Comparison of ENCODE assay signal across 19 mouse cellular contexts in the genomic region with DNA sequence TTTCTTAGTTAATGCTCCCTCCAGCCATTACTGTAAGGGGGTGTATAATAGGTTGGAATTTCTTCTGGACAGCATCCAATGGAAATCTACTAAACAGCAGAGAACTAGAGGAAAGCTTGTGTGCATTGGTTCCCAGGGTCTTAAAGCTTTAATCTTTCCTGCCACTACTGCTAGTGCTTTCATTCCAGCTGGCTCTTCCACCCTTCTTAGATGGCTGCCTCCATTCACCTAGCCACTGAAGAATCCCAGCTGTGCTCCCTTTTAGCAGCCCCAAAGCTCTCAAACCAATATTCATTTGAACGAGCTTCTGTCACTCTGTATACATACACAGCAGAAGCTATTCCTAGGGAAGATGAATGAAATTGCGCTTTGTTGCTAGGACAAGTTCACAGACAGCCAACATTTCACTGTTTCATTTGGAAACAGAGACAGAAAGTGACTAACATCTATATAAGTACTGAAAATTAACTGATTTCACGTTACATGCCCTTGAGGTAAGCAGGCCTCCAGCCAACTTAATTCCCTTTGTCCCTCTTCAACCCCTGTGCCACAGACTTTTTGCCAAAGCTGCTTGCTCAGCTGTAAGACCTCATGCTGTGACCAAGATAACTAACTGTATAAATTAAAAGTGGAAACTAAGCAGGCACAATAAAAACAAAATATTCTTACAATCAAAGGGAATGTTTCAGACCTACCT.
A peak's percentile ranks its signal among the peaks of the same experiment; 100 is the strongest.
DNase-seq lines count a peak whose midpoint lies in the region; ATAC-seq and TF ChIP-seq lines count a peak whose summit lies in the region.
"Had no signal": no experiment of that assay in that cellular context is flagged by ENCODE, and none has a peak within 500 bp of the region (broad histone marks: within the 10 kb centered on the region; RNA-seq: fewer than 3 reads in every experiment).

No protein-coding gene starts in this region.

- no peak for TF ChIP-seq CTCF in lung, embryonic 14.5 days (IDR thresholded peaks at IDR 0.05; ENCODE audit: low read depth)
- TF ChIP-seq CTCF in lung, postnatal 0 days (IDR thresholded peaks at IDR 0.05) = no peak

- no peak for TF ChIP-seq EP300 in lung, postnatal 0 days (IDR thresholded peaks at IDR 0.05)

- DNase-seq in embryonic facial prominence, embryonic 14.5 days (ENCODE audit: low spot score) = peak; percentile 40
- no peak for DNase-seq in embryonic facial prominence, embryonic 10.5 days (ENCODE audit: low spot score)
- DNase-seq in lung, embryonic 14.5 days = peak; percentile 6
- no peak for DNase-seq in lung, postnatal 0 days (ENCODE audit: low spot score)
- DNase-seq in right cerebral cortex, postnatal 4 days = no peak
- DNase-seq: adrenal gland, adult 2 months; cerebellum, adult 11 months; cerebellum, postnatal 36 days; heart, postnatal 10 days; lung, postnatal 14 days; right cerebral cortex, postnatal 25 days; thymus, postnatal 4 days had no signal

- no peak overlapping the region for H3K4me2 ChIP-seq in embryonic facial prominence, embryonic 14.5 days (ENCODE audit: low read depth, low read length)
- no peak overlapping the region for H3K4me2 ChIP-seq in lung, embryonic 14.5 days
- H3K4me2 ChIP-seq in lung, postnatal 0 days (replicated peaks; ENCODE audit: low read depth, low read length) = no peak overlapping the region
- H3K4me2 ChIP-seq in hindbrain, embryonic 16.5 days (ENCODE audit: low read length) = no peak overlapping the region
- H3K4me2 ChIP-seq in neural tube, embryonic 14.5 days (ENCODE audit: low read depth, low read length) = no peak overlapping the region
- H3K4me2 ChIP-seq: kidney, embryonic 15.5 days; liver, embryonic 15.5 days had no signal

- no peak overlapping the region for H3K4me3 ChIP-seq in embryonic facial prominence, embryonic 14.5 days (ENCODE audit: low read depth, low read length)
- no peak overlapping the region for H3K4me3 ChIP-seq in embryonic facial prominence, embryonic 10.5 days
- no peak overlapping the region for H3K4me3 ChIP-seq in lung, embryonic 14.5 days (ENCODE audit: low read depth, low read length)
- H3K4me3 ChIP-seq in lung, postnatal 0 days (ENCODE audit: low read depth, low read length) = no peak overlapping the region
- no peak overlapping the region for H3K4me3 ChIP-seq in hindbrain, embryonic 16.5 days (ENCODE audit: low read length)
- H3K4me3 ChIP-seq in neural tube, embryonic 14.5 days (ENCODE audit: low read depth, low read length) = no peak overlapping the region
- H3K4me3 ChIP-seq: heart, embryonic 10.5 days; kidney, embryonic 15.5 days; liver, embryonic 15.5 days had no signal

- no peak for ATAC-seq in embryonic facial prominence, embryonic 14.5 days (ENCODE audit: low read depth)
- ATAC-seq in lung, embryonic 14.5 days (ENCODE audit: insufficient read depth) = no peak
- no peak for ATAC-seq in lung, postnatal 0 days
- peak; percentile 82 for ATAC-seq in hindbrain, embryonic 16.5 days
- peak; percentile 66; the same call in 1 of the 2 replicates for ATAC-seq in neural tube, embryonic 14.5 days (ENCODE audit: low read depth)
- ATAC-seq in inflammation-experienced regulatory T-cells, adult 6 months = no peak

- WGBS in embryonic facial prominence, embryonic 14.5 days = 67% methylated on average over 3 of the region's 3 CpGs
- 75% methylated on average over 3 of the region's 3 CpGs for WGBS in embryonic facial prominence, embryonic 10.5 days
- 55% methylated on average over 3 of the region's 3 CpGs for WGBS in lung, embryonic 14.5 days
- 51% methylated on average over 3 of the region's 3 CpGs for WGBS in lung, postnatal 0 days
- WGBS in hindbrain, embryonic 16.5 days = 54% methylated on average over 3 of the region's 3 CpGs
- WGBS in neural tube, embryonic 14.5 days = 54% methylated on average over 3 of the region's 3 CpGs

- H3K27ac ChIP-seq in embryonic facial prominence, embryonic 14.5 days (replicated peaks; ENCODE audit: low read depth, low read length) = no peak overlapping the region
- no peak overlapping the region for H3K27ac ChIP-seq in embryonic facial prominence, embryonic 10.5 days (replicated peaks)
- H3K27ac ChIP-seq in lung, embryonic 14.5 days (ENCODE audit: low read depth) = no peak overlapping the region
- no peak overlapping the region for H3K27ac ChIP-seq in lung, postnatal 0 days (ENCODE audit: low read length)
- H3K27ac ChIP-seq in hindbrain, embryonic 16.5 days (ENCODE audit: low read depth, low read length) = no peak overlapping the region
- no peak overlapping the region for H3K27ac ChIP-seq in neural tube, embryonic 14.5 days (ENCODE audit: low read depth, low read length)
- H3K27ac ChIP-seq: heart, embryonic 10.5 days; kidney, embryonic 15.5 days; liver, embryonic 15.5 days had no signal

- no peaks in the 10 kb centered on the region for H3K27me3 ChIP-seq in embryonic facial prominence, embryonic 14.5 days (replicated peaks; ENCODE audit: control insufficient read depth, insufficient read depth, low read length)
- no peaks in the 10 kb centered on the region for H3K27me3 ChIP-seq in embryonic facial prominence, embryonic 10.5 days (replicated peaks; ENCODE audit: low read depth, poor library complexity, severe bottlenecking)
- H3K27me3 ChIP-seq in lung, embryonic 14.5 days (ENCODE audit: insufficient read depth, low read length) = no peaks in the 10 kb centered on the region
- no peaks in the 10 kb centered on the region for H3K27me3 ChIP-seq in lung, postnatal 0 days (replicated peaks; ENCODE audit: insufficient read depth, low read length)
- H3K27me3 ChIP-seq in hindbrain, embryonic 16.5 days (replicated peaks; ENCODE audit: control insufficient read depth, insufficient read depth, low read length) = no peaks in the 10 kb centered on the region
- no peaks in the 10 kb centered on the region for H3K27me3 ChIP-seq in neural tube, embryonic 14.5 days (ENCODE audit: control insufficient read depth, insufficient read depth, low read length)
- H3K27me3 ChIP-seq: CH12.LX; kidney, embryonic 15.5 days; liver, embryonic 15.5 days had no signal

- H3K9me3 ChIP-seq in embryonic facial prominence, embryonic 14.5 days (ENCODE audit: control insufficient read depth, low read length) = no peaks in the 10 kb centered on the region
- H3K9me3 ChIP-seq in embryonic facial prominence, embryonic 10.5 days = no peaks in the 10 kb centered on the region
- H3K9me3 ChIP-seq in lung, embryonic 14.5 days (ENCODE audit: low read depth, low read length) = no peaks in the 10 kb centered on the region
- no peaks in the 10 kb centered on the region for H3K9me3 ChIP-seq in lung, postnatal 0 days (ENCODE audit: low read length)
- no peaks in the 10 kb centered on the region for H3K9me3 ChIP-seq in hindbrain, embryonic 16.5 days (ENCODE audit: control insufficient read depth, low read length)
- no peaks in the 10 kb centered on the region for H3K9me3 ChIP-seq in neural tube, embryonic 14.5 days (ENCODE audit: control insufficient read depth, low read length)
- H3K9me3 ChIP-seq: heart, embryonic 10.5 days; kidney, embryonic 15.5 days; liver, embryonic 15.5 days had no signal

- no peaks in the 10 kb centered on the region for H3K36me3 ChIP-seq in embryonic facial prominence, embryonic 14.5 days (ENCODE audit: control insufficient read depth, insufficient read depth, low read length)
- H3K36me3 ChIP-seq in embryonic facial prominence, embryonic 10.5 days (replicated peaks) = no peaks in the 10 kb centered on the region
- no peaks in the 10 kb centered on the region for H3K36me3 ChIP-seq in lung, embryonic 14.5 days (ENCODE audit: insufficient read depth)
- H3K36me3 ChIP-seq in lung, postnatal 0 days (ENCODE audit: insufficient read depth, low read length) = no peaks in the 10 kb centered on the region
- H3K36me3 ChIP-seq in hindbrain, embryonic 16.5 days (ENCODE audit: control insufficient read depth, insufficient read depth, low read length) = no peaks in the 10 kb centered on the region
- H3K36me3 ChIP-seq in neural tube, embryonic 14.5 days (ENCODE audit: control insufficient read depth, insufficient read depth, low read length) = no peaks in the 10 kb centered on the region
- H3K36me3 ChIP-seq: heart, embryonic 10.5 days; kidney, embryonic 15.5 days; liver, embryonic 15.5 days had no signal

- H3K4me1 ChIP-seq in embryonic facial prominence, embryonic 14.5 days (ENCODE audit: control insufficient read depth, insufficient read depth, low read length) = no peaks in the 10 kb centered on the region
- H3K4me1 ChIP-seq in embryonic facial prominence, embryonic 10.5 days = no peaks in the 10 kb centered on the region
- no peaks in the 10 kb centered on the region for H3K4me1 ChIP-seq in lung, embryonic 14.5 days (ENCODE audit: insufficient read depth)
- no peaks in the 10 kb centered on the region for H3K4me1 ChIP-seq in lung, postnatal 0 days (ENCODE audit: insufficient read depth, low read depth, low read length)
- H3K4me1 ChIP-seq in hindbrain, embryonic 16.5 days (ENCODE audit: control insufficient read depth, insufficient read depth, low read depth, low read length) = no peaks in the 10 kb centered on the region
- no peaks in the 10 kb centered on the region for H3K4me1 ChIP-seq in neural tube, embryonic 14.5 days (ENCODE audit: control insufficient read depth, insufficient read depth, low read length)
- H3K4me1 ChIP-seq: heart, embryonic 10.5 days; kidney, embryonic 15.5 days; liver, embryonic 15.5 days had no signal

- no peak overlapping the region for H3K9ac ChIP-seq in embryonic facial prominence, embryonic 14.5 days (ENCODE audit: low read depth, low read length)
- no peak overlapping the region for H3K9ac ChIP-seq in lung, embryonic 14.5 days
- no peak overlapping the region for H3K9ac ChIP-seq in lung, postnatal 0 days (replicated peaks; ENCODE audit: low read depth)
- no peak overlapping the region for H3K9ac ChIP-seq in hindbrain, embryonic 16.5 days (ENCODE audit: low read depth, low read length)
- no peak overlapping the region for H3K9ac ChIP-seq in neural tube, embryonic 14.5 days (replicated peaks; ENCODE audit: low read depth, low read length)
- H3K9ac ChIP-seq: kidney, embryonic 15.5 days; liver, embryonic 15.5 days had no signal

Comparison
In these comparisons a context has a peak if more than half of its experiments do, and no peak if none do; other contexts are left out.
1. DNase-seq: peak in embryonic facial prominence, embryonic 14.5 days (single experiment) and lung, embryonic 14.5 days (single experiment); none in embryonic facial prominence, embryonic 10.5 days (single experiment), lung, postnatal 0 days (single experiment) and right cerebral cortex, postnatal 4 days (single experiment).
2. ATAC-seq: peak in hindbrain, embryonic 16.5 days (single experiment) and neural tube, embryonic 14.5 days (single experiment); none in embryonic facial prominence, embryonic 14.5 days (single experiment), lung, embryonic 14.5 days (single experiment), lung, postnatal 0 days (single experiment) and inflammation-experienced regulatory T-cells, adult 6 months (single experiment).